Mouse (Mus musculus) 3134 (cell line): ENCODE results near the gene Otub2.

Experiments used
- DNase-seq: peaks from one replicate; pipeline ENCODE4 v3.0.0-alpha.2; 2011; ENCODE audit warnings: low spot score; ENCODE audit not compliant: insufficient read length; ENCODE audit errors: extremely low read depth

Gene Otub2

GRCm38 (mm10) chr12:103370861-103371260 lies 17.6 kb upstream of the Otub2 start:
- DNase-seq: no peak

- DNase-seq: no peak
These were observed 16.8 kb upstream of the Otub2 start for GRCm38 (mm10) chr12:103371711-103372110.

GRCm38 (mm10) chr12:103373530-103374236 lies 14.8 kb upstream of the Otub2 start:
- DNase-seq: no peak

- DNase-seq: no peak
These were observed 12.4 kb upstream of the Otub2 start for GRCm38 (mm10) chr12:103376124-103376523.

- peak; percentile 51 for DNase-seq
These were observed 11.7 kb upstream of the Otub2 start for GRCm38 (mm10) chr12:103376774-103377173.

- no peak for DNase-seq
These were observed 8.3 kb upstream of the Otub2 start for GRCm38 (mm10) chr12:103380226-103380625.

DNA sequence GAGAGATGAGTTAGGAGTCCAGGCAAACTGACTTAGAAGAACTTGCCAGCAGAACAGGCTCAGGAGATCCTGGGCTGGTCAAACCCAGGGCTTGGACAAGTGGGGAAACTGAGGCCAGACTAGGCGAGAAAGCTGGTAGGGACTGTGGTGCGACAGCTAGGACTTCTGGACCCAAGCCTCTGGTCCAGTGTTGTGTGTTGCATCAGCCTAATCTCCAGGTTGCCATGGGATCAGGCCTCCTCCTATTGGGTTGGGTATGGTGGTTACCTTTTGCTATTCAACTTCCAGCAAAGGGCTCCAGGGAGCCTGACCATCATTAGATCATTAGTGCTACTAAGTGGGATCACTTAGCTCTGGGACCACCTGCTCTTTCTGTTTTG lies 856 bp downstream of the Otub2 start:
- no peak for DNase-seq

GRCm38 (mm10) chr12:103389982-103390381 lies 1.5 kb downstream of the Otub2 start:
- DNase-seq: no peak

GRCm38 (mm10) chr12:103391098-103391497 lies 2.6 kb downstream of the Otub2 start:
- DNase-seq: no peak

DNA sequence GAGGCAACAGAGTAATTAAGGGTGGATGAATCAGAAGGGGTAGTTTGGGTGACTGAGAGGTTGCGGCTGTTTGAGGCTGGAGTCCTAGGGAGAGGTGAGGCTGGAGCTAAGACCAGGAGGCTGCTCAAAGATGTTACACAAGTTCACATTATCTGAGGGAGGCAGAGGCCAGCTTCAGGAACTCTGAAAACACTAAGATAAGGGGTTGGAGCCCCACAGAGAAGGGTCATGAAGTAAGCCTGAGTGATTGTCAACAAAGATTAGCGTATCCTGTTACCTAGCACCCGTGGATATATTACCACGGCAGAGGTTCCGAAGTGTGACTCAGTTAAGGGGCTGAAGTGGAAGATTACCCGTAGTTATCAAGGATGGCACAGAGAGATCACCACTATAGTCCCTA lies 5.0 kb downstream of the Otub2 start:
- no peak for DNase-seq

DNA sequence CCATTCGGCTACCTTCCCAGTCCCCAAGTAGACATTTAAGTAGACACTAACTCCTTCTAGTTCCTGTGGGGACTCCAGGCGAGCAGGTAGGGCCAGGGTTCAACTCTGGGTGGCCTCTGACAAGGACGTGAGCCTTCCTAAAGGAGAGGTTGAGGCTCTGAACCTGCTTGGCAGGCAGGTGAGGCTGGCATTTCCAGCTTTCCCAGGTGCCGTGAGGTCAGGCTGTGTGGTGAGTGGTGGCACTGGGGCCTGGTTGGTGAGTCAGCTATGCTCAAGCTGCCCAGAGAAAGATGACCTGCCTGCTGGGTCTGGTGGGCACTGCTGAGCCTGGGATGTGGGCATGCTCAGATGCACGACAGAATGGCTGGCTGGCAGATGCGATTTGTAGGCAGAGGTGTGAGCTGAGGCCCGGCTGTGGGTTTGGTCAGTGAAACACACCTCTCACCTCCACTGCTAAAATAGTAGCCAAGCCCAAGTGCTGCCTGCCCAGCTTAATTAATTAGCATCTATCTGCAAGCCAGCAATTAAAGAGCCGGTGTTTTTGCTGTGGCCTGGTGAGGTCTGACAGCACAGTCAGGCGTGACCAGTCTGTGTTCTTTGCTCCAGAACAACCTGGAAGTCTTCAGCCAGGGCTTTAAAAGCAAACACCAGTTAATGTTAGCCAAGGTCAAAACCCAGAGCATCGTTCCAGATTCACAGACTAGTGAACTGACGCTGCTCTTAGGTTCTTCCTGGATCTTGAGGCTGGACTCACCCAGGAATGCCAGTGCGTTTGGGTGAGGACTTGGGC lies 7.2 kb downstream of the Otub2 start:
- DNase-seq: no peak

DNA sequence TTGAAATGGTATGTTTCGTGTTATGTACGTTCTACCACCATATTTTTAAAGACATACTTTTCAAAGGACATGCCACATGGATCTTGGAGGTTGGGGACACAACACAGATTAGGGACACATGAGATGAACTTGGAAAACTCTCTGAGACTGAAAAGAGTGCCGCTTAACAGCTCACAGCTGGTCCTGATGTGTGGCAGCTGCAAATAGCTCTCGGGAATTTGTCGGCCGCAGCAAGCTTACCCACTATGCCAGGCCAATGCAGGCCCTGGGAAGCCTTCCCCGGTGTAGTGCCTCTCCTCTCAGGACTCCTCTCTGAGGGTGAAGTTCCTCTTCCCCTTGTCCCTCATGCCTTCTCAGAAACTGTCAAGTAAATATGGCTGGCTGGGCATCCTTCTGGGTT lies 8.3 kb downstream of the Otub2 start:
- no peak for DNase-seq

DNA sequence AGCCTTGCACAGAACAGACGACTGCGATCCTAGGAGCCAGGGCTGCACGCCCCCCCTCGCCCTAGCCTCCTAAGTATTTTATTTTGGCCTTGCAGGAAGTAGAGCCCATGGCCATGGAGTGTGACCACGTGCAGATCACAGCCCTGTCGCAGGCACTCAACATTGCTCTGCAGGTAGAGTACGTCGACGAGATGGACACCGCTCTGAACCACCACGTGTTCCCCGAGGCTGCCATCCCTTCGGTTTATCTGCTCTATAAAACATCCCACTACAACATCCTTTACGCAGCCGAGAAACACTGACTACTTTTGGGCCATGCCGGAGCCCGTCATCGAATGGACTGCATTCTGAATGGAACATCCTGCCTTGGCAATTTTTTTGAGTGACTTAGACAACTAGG lies 15.6 kb downstream of the Otub2 start:
- DNase-seq: no peak

- DNase-seq: no peak
These were observed 19.2 kb downstream of the Otub2 start, which contains the start of gene 9330161L09Rik for GRCm38 (mm10) chr12:103407720-103408119. Gene 9330161L09Rik, minus strand, starts transcription at chr12:103407820.

- DNase-seq: no peak
These were observed 19.7 kb downstream of the Otub2 start for GRCm38 (mm10) chr12:103408144-103408543.

- DNase-seq: no peak
These were observed 36.7 kb downstream of the Otub2 start for GRCm38 (mm10) chr12:103425016-103425728.

DNA sequence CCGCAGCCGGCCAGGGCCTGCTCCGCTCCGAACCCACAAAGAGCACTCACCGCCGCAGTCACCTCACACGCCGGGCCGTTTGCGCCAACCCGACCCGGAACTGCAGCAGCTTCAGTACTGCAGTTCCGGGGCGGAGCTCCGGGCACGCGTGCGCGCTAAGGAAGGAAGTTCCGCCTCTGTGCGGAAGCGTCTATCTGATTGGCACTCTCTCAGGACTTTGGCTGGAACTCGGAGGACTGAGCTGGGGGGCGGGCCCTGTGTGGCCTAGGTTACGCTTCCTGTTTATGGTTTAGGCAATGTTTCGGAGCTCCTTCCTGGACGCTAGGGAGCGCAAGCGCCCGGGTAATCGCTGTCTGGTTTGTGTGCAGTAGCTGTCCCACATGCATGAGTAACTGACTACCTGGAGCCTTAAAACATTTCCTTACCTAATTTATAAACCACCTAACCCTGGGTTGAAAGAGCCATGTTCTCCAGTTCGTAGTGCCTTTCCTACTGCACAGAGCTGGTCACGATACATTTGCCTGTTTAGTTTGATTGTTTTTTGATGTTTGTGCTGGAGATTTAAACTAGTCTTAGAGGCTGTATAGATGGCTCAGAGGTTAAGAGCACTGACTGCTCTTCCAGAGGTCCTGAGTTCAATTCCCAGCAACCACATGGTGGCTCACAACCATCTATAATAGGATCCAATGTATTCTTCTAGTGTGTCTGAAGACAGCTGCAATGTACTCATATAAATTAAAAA lies 37.4 kb downstream of the Otub2 start, which contains the start of gene Ddx24:
Ddx24 (minus strand) TSS at position 102 of the 742 bp plus-strand sequence.
- peak; percentile 93 for DNase-seq

DNA sequence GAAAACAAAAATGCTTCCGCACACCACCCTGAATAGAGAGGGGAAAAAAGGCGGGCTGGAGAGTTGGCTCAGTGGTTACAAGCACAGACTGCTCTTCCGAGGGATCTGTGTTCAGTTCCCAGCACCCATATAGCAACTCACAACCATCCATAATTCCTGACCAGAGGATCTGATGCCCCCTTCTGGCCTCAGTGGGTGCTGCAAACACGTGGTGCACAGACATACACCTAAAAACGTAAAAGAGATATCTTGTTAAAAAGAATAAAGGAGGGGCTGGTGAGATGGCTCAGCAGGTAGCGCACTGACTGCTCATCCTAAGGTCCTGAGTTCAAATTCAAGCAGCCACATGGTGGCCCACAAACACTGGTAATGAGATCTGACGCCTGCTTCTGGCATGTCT lies 38.2 kb downstream of the Otub2 start:
- DNase-seq: no peak

DNA sequence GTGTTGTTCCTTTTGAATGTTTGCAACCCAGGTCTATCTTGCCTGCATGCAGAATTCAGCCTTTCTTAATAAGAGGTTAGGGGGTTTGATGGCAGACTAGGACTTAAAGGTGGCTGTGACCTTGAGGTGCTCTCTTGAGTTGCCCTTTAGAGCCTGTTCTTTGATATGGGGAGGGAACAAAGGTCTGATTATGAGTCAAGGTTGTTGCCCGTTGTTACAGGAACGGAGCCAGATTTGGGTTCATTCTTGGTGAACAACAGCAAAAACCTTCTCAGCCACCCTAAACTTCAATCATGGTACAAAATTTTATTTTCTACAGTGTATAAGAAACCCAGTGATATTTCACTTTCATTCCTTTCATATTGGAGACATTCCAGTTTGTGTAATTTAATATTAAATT lies 44.9 kb downstream of the Otub2 start:
- DNase-seq: no peak

DNA sequence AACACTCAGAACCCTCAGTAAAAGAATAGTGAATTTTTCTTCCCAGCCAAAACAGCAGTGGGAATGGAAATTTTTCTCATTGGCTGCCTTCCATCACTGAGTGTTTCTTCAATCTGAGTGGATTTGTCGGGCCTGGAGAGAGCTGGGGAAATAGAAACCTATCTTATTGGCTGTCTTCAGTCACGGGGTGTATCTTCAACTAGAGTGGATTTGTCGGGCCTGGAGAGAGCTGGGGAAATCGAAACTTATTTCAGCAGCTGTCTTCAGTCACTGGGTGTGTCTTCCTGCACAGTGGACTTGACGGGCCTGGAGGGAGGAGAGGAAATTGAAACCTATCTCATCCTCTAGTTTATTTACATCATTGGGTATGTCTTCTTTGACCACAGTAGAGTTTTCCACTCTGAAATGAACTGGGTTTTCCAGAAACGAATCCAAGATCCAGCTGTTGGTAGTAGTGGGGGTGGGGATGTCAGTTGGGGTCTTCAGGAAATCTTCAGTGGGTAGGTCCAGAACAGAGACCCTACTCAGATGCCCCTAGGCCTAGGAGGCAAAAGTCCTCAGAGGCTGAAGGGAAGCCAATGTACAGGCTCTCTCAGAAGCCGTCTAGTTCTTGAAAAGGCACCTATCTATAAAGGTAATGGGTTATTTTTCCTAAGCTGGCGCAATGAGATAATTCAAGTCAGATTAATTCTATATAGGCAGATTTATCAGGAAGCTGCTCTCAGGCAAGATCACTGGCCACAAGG lies 45.7 kb downstream of the Otub2 start, which contains the start of gene Ifi27:
Ifi27 (plus strand) TSS at position 226 of the 746 bp plus-strand sequence.
- peak; percentile 58 for DNase-seq
